Mouse (Mus musculus): ENCODE data around the gene Gif. TPM values are rescaled to one million over a fixed set of nuclear protein-coding genes. Genes with fewer than 3 reads are reported as not detected.

Gif gene
- not detected in 2 replicates for polyA plus RNA-seq (2015; fragmentation: Nextera tagmentation; extraction: Ambion mirVana)

GRCm38 (mm10) chr19:11747298-11747697 is at the start of gene Gif:
Gene Gif, plus strand, starts transcription at chr19:11747554.

GRCm38 (mm10) chr19:11770205-11770892 is 23.0 kb downstream of the Gif start, which contains the start of gene Mrpl16:
Gene Mrpl16, plus strand, starts transcription at chr19:11770391.

Other genes with a start within 250 kb of the Gif start
- 3.1 and 3.4 TPM in 2 replicates for gene Ms4a6b, start 231.0 kb upstream of the Gif start, polyA plus RNA-seq (2015; fragmentation: Nextera tagmentation; extraction: Ambion mirVana)
- gene Ms4a4d, start 210.8 kb upstream of the Gif start, polyA plus RNA-seq (2015; fragmentation: Nextera tagmentation; extraction: Ambion mirVana), result 0.13 and 0.15 TPM in 2 replicates
- 2.9 and 4.1 TPM in 2 replicates for gene Ms4a6d, start 142.7 kb upstream of the Gif start, polyA plus RNA-seq (2015; fragmentation: Nextera tagmentation; extraction: Ambion mirVana)
- 0.14 and 0.32 TPM in 2 replicates for gene Ms4a2, start 123.8 kb upstream of the Gif start, polyA plus RNA-seq (2015; fragmentation: Nextera tagmentation; extraction: Ambion mirVana)
- gene Ms4a3, start 106.7 kb upstream of the Gif start, polyA plus RNA-seq (2015; fragmentation: Nextera tagmentation; extraction: Ambion mirVana), result 0.15 and 0.70 TPM in 2 replicates
- gene Oosp2, start 87.0 kb upstream of the Gif start, polyA plus RNA-seq (2015; fragmentation: Nextera tagmentation; extraction: Ambion mirVana), result not detected in 2 replicates
- not detected in 2 replicates for gene Oosp1, start 56.4 kb upstream of the Gif start, polyA plus RNA-seq (2015; fragmentation: Nextera tagmentation; extraction: Ambion mirVana)
- not detected in 2 replicates for gene Oosp3, start 50.5 kb upstream of the Gif start, polyA plus RNA-seq (2015; fragmentation: Nextera tagmentation; extraction: Ambion mirVana)
- 56.0 and 56.6 TPM in 2 replicates for gene Mrpl16, start 22.8 kb downstream of the Gif start, polyA plus RNA-seq (2015; fragmentation: Nextera tagmentation; extraction: Ambion mirVana)
- 13.8 and 16.3 TPM in 2 replicates for gene Stx3, start 71.8 kb downstream of the Gif start, polyA plus RNA-seq (2015; fragmentation: Nextera tagmentation; extraction: Ambion mirVana)
- not detected in 2 replicates for gene Olfr1417, start 91.7 kb downstream of the Gif start, polyA plus RNA-seq (2015; fragmentation: Nextera tagmentation; extraction: Ambion mirVana)
- gene Olfr1418, start 113.5 kb downstream of the Gif start, polyA plus RNA-seq (2015; fragmentation: Nextera tagmentation; extraction: Ambion mirVana), result not detected in 2 replicates
- gene Olfr1419, start 127.6 kb downstream of the Gif start, polyA plus RNA-seq (2015; fragmentation: Nextera tagmentation; extraction: Ambion mirVana), result not detected in 2 replicates
- gene Olfr1420, start 139.0 kb downstream of the Gif start, polyA plus RNA-seq (2015; fragmentation: Nextera tagmentation; extraction: Ambion mirVana), result 0.17 TPM in 1 of 2 replicates, not detected in the other
- 8.6 and 11.9 TPM in 2 replicates for gene Patl1, start 164.8 kb downstream of the Gif start, polyA plus RNA-seq (2015; fragmentation: Nextera tagmentation; extraction: Ambion mirVana)
- gene Osbp, start 218.4 kb downstream of the Gif start, polyA plus RNA-seq (2015; fragmentation: Nextera tagmentation; extraction: Ambion mirVana), result 3.9 and 4.6 TPM in 2 replicates

Data from neural tube, postnatal 0 days (tissue).